Mouse (Mus musculus) hindbrain, embryonic 16.5 days (tissue): ENCODE data around the gene 1700020D05Rik. TPM values are rescaled to one million over a fixed set of nuclear protein-coding genes. Genes with fewer than 3 reads are reported as not detected.

Source experiments
- ATAC-seq: fragments of 200-750 bp; cut with Nextera tagmentation; 2 replicates; pipeline ENCODE4 v1.8.0; 2017; ENCODE audit warnings: moderate TSS enrichment, moderate library complexity
- H3K27ac ChIP-seq: fragments of 300-500 bp; sonication (generic); 2 replicates; pipeline ENCODE4 v1.5.1; 2014; ENCODE audit warnings: low read depth, mild to moderate bottlenecking, control low read depth, low read length, moderate library complexity
- H3K27me3 ChIP-seq: fragments of 300-500 bp; sonication (generic); replicated peaks from 2 replicates; pipeline ENCODE4 v1.6.1; 2014; ENCODE audit warnings: low read length; ENCODE audit not compliant: control insufficient read depth, insufficient read depth
- H3K36me3 ChIP-seq: fragments of 300-500 bp; sonication (generic); 2 replicates; pipeline ENCODE4 v1.6.1; 2014; ENCODE audit warnings: mild to moderate bottlenecking, low read length, moderate library complexity, mixed read lengths; ENCODE audit not compliant: control insufficient read depth, insufficient read depth
- H3K4me1 ChIP-seq: fragments of 300-500 bp; sonication (generic); 2 replicates; pipeline ENCODE4 v1.6.1; 2014; ENCODE audit warnings: low read depth, low read length; ENCODE audit not compliant: control insufficient read depth, insufficient read depth
- H3K4me2 ChIP-seq: fragments of 300-500 bp; sonication (generic); 2 replicates; pipeline ENCODE4 v1.6.1; 2014; ENCODE audit warnings: mild to moderate bottlenecking, low read length, control low read depth, moderate library complexity
- H3K4me3 ChIP-seq: fragments of 300-500 bp; sonication (generic); 2 replicates; pipeline ENCODE4 v1.5.1; 2014; ENCODE audit warnings: mild to moderate bottlenecking, low read length, control low read depth, moderate library complexity
- H3K9ac ChIP-seq: fragments of 300-500 bp; sonication (generic); 2 replicates; pipeline ENCODE4 v1.6.1; 2014; ENCODE audit warnings: low read depth, mild to moderate bottlenecking, control low read depth, low read length, moderate library complexity
- H3K9me3 ChIP-seq: fragments of 300-500 bp; sonication (generic); 2 replicates; pipeline ENCODE4 v1.6.1; 2014; ENCODE audit warnings: mild to moderate bottlenecking, low read length, moderate library complexity; ENCODE audit not compliant: control insufficient read depth
- WGBS: fragments of 180-500 bp; shearing (Covaris S2); extraction: QIAGEN DNeasy Blood & Tissue Kit; methylation state at CpG from one replicate; pipeline ENCODE4 v1.1.7; 2014; 5-methylcytosine and 5-hydroxymethylcytosine counted together
- polyA plus RNA-seq: library from polyadenylated mRNA; unstranded; fragments of >200 nt; fragmentation: Nextera tagmentation; extraction: Ambion mirVana; gene quantifications from 2 replicates; pipeline ENCODE4 v1.2.1, GENCODE M21; 2015

1700020D05Rik gene
- polyA plus RNA-seq, 1 experiment from 2014 or later = 0.15 TPM

- Histone ChIP-seq H3K36me3 (peaks cover 9% of the 10 kb centered on the region), H3K27me3 (no peaks in the 10 kb centered on the region), H3K4me3 (no peak overlapping the region), H3K9ac (no peak overlapping the region), H3K4me2 (no peak overlapping the region), H3K9me3 (no peaks in the 10 kb centered on the region), H3K27ac (no peak overlapping the region), H3K4me1 (peaks cover 42% of the 10 kb centered on the region)
- WGBS = 75% methylated on average over 7 of the region's 7 CpGs
- no peak for ATAC-seq
These were observed 44.6 kb downstream of the 1700020D05Rik start for GRCm38 (mm10) chr19:5459019-5459418.

- Histone ChIP-seq H3K27ac (peak within 1 kb of the TSS; percentile 98), H3K27me3 (no peaks in the 10 kb centered on the region), H3K4me2 (peak within 1 kb of the TSS; percentile 98), H3K9me3 (no peaks in the 10 kb centered on the region), H3K9ac (peak within 1 kb of the TSS; percentile 96), H3K4me1 (peaks cover 41% of the 10 kb centered on the region), H3K36me3 (peaks cover 6% of the 10 kb centered on the region; the same call in 1 of the 2 replicates), H3K4me3 (peak within 1 kb of the TSS; percentile 94)
- no peak; the same call in 1 of the 2 replicates for ATAC-seq
- WGBS = 14% methylated on average over 14 of the region's 14 CpGs
These were observed 45.7 kb downstream of the 1700020D05Rik start, which contains the start of gene Ccdc85b for GRCm38 (mm10) chr19:5457746-5458442. Gene Ccdc85b, minus strand, starts transcription at chr19:5457894.

GRCm38 (mm10) chr19:5456922-5457745 is 46.5 kb downstream of the 1700020D05Rik start:
- peak overlapping the region; percentile 96 for H3K9ac ChIP-seq
- H3K9me3 ChIP-seq = no peaks in the 10 kb centered on the region
- peak overlapping the region; percentile 94 for H3K4me3 ChIP-seq
- peaks cover 41% of the 10 kb centered on the region for H3K4me1 ChIP-seq
- H3K27ac ChIP-seq = peak overlapping the region; percentile 98
- peaks cover 6% of the 10 kb centered on the region; the same call in 1 of the 2 replicates for H3K36me3 ChIP-seq
- no peaks in the 10 kb centered on the region for H3K27me3 ChIP-seq
- peak overlapping the region; percentile 98 for H3K4me2 ChIP-seq
- ATAC-seq = peak; percentile 95
- WGBS = under 1% methylated on average over 62 of the region's 70 CpGs

GRCm38 (mm10) chr19:5456241-5456921 is 47.2 kb downstream of the 1700020D05Rik start:
- ATAC-seq = no peak
- H3K4me1 ChIP-seq = peaks cover 35% of the 10 kb centered on the region
- 2% methylated on average over 26 of the region's 26 CpGs for WGBS

GRCm38 (mm10) chr19:5455568-5455967 is 48.0 kb downstream of the 1700020D05Rik start:
- 66% methylated on average over 8 of the region's 8 CpGs for WGBS

More at GRCm38 (mm10) chr19:5456241-5456921, 47.2 kb downstream of the 1700020D05Rik start:
- peak overlapping the region; percentile 98 for H3K4me2 ChIP-seq
- no peaks in the 10 kb centered on the region for H3K27me3 ChIP-seq
- peaks cover 3% of the 10 kb centered on the region; the same call in 1 of the 2 replicates for H3K36me3 ChIP-seq
- H3K27ac ChIP-seq = peak overlapping the region; percentile 98
- H3K9ac ChIP-seq = peak overlapping the region; percentile 96
- H3K9me3 ChIP-seq = no peaks in the 10 kb centered on the region
- peak overlapping the region; percentile 94 for H3K4me3 ChIP-seq

GRCm38 (mm10) chr19:5455037-5455436 is 48.5 kb downstream of the 1700020D05Rik start:
- H3K9ac ChIP-seq = peak overlapping the region; percentile 96

More at GRCm38 (mm10) chr19:5455568-5455967, 48.0 kb downstream of the 1700020D05Rik start:
- Histone ChIP-seq H3K27me3 (no peaks in the 10 kb centered on the region), H3K4me1 (peaks cover 30% of the 10 kb centered on the region), H3K27ac (no peak overlapping the region; the same call in 1 of the 2 replicates), H3K9ac (peak overlapping the region; percentile 96), H3K4me2 (peak overlapping the region; percentile 98), H3K9me3 (no peaks in the 10 kb centered on the region), H3K36me3 (peaks cover 3% of the 10 kb centered on the region; the same call in 1 of the 2 replicates), H3K4me3 (peak overlapping the region; percentile 94)
- ATAC-seq = no peak

More at GRCm38 (mm10) chr19:5455037-5455436, 48.5 kb downstream of the 1700020D05Rik start:
- Histone ChIP-seq H3K4me3 (peak overlapping the region; percentile 94; the same call in 1 of the 2 replicates), H3K4me2 (peak overlapping the region; percentile 98), H3K36me3 (peaks cover 3% of the 10 kb centered on the region; the same call in 1 of the 2 replicates), H3K27ac (no peak overlapping the region), H3K4me1 (peaks cover 29% of the 10 kb centered on the region), H3K9me3 (no peaks in the 10 kb centered on the region), H3K27me3 (peaks cover 4% of the 10 kb centered on the region; the same call in 1 of the 2 replicates)
- ATAC-seq = no peak
- WGBS = 75% methylated on average over 12 of the region's 12 CpGs

Other genes starting within 250 kb of the 1700020D05Rik start
- 47.6 and 56.9 TPM in 2 replicates for gene Pacs1, start 230.7 kb downstream of the 1700020D05Rik start, polyA plus RNA-seq
- 308 and 315 TPM in 2 replicates for gene Sf3b2, start 208.3 kb downstream of the 1700020D05Rik start, polyA plus RNA-seq
- gene Gal3st3, start 205.5 kb downstream of the 1700020D05Rik start, polyA plus RNA-seq = 42.3 and 48.3 TPM in 2 replicates
- not detected in 2 replicates for gene Catsper1, start 168.0 kb downstream of the 1700020D05Rik start, polyA plus RNA-seq
- gene Cst6, start 154.2 kb downstream of the 1700020D05Rik start, polyA plus RNA-seq = 9.8 and 11.9 TPM in 2 replicates
- gene Eif1ad, start 137.0 kb downstream of the 1700020D05Rik start, polyA plus RNA-seq = 40.6 and 44.4 TPM in 2 replicates
- gene Banf1, start 136.6 kb downstream of the 1700020D05Rik start, polyA plus RNA-seq = 315 and 333 TPM in 2 replicates
- 58.8 and 66.0 TPM in 2 replicates for gene Sart1, start 115.1 kb downstream of the 1700020D05Rik start, polyA plus RNA-seq
- gene Tsga10ip, start 101.3 kb downstream of the 1700020D05Rik start, polyA plus RNA-seq = 0.36 TPM in 1 of 2 replicates, not detected in the other
- gene Drap1, start 78.8 kb downstream of the 1700020D05Rik start, polyA plus RNA-seq = 301 and 318 TPM in 2 replicates
- 38.5 and 72.7 TPM in 2 replicates for gene AI837181, start 78.6 kb downstream of the 1700020D05Rik start, polyA plus RNA-seq
- gene Fosl1, start 56.2 kb downstream of the 1700020D05Rik start, polyA plus RNA-seq = not detected in 2 replicates
- 11.4 and 12.4 TPM in 2 replicates for gene Ccdc85b, start 45.9 kb downstream of the 1700020D05Rik start, polyA plus RNA-seq
- gene Fibp, start 43.2 kb downstream of the 1700020D05Rik start, polyA plus RNA-seq = 147 and 153 TPM in 2 replicates
- 4.5 TPM in 2 replicates for gene Ctsw, start 35.3 kb downstream of the 1700020D05Rik start, polyA plus RNA-seq
- gene Efemp2, start 29.8 kb downstream of the 1700020D05Rik start, polyA plus RNA-seq = 44.2 and 53.1 TPM in 2 replicates
- gene Mus81, start 15.4 kb downstream of the 1700020D05Rik start, polyA plus RNA-seq = 50.9 and 54.5 TPM in 2 replicates
- 3,487 and 3,609 TPM in 2 replicates for gene Cfl1, start 13.3 kb downstream of the 1700020D05Rik start, polyA plus RNA-seq
- gene Snx32, start 6.8 kb upstream of the 1700020D05Rik start, polyA plus RNA-seq = 92.7 and 101 TPM in 2 replicates
- gene Ovol1, start 56.9 kb upstream of the 1700020D05Rik start, polyA plus RNA-seq = 0.11 and 0.20 TPM in 2 replicates
- gene Ap5b1, start 64.2 kb upstream of the 1700020D05Rik start, polyA plus RNA-seq = 3.4 and 3.5 TPM in 2 replicates
- gene Rnaseh2c, start 98.1 kb upstream of the 1700020D05Rik start, polyA plus RNA-seq = 62.0 and 75.4 TPM in 2 replicates
- gene Kat5, start 106.5 kb upstream of the 1700020D05Rik start, polyA plus RNA-seq = 63.3 and 70.6 TPM in 2 replicates
- gene Rela, start 133.7 kb upstream of the 1700020D05Rik start, polyA plus RNA-seq = 35.7 and 38.7 TPM in 2 replicates
- 14.3 and 19.1 TPM in 2 replicates for gene Sipa1, start 159.9 kb upstream of the 1700020D05Rik start, polyA plus RNA-seq
- 9.2 and 13.2 TPM in 2 replicates for gene Map3k11, start 185.0 kb upstream of the 1700020D05Rik start, polyA plus RNA-seq
- gene Pcnx3, start 185.1 kb upstream of the 1700020D05Rik start, polyA plus RNA-seq = 22.6 and 24.8 TPM in 2 replicates
- not detected in 2 replicates for gene Kcnk7, start 200.6 kb upstream of the 1700020D05Rik start, polyA plus RNA-seq
- 21.6 and 29.7 TPM in 2 replicates for gene Ehbp1l1, start 222.5 kb upstream of the 1700020D05Rik start, polyA plus RNA-seq
- gene Fam89b, start 225.9 kb upstream of the 1700020D05Rik start, polyA plus RNA-seq = 118 and 128 TPM in 2 replicates
- 11.6 and 15.4 TPM in 2 replicates for gene Ltbp3, start 237.1 kb upstream of the 1700020D05Rik start, polyA plus RNA-seq